Mouse (Mus musculus) liver, postnatal 0 days (tissue): ENCODE results near the gene Esr2. TPM values are rescaled to one million over a fixed set of nuclear protein-coding genes. Genes with fewer than 3 reads are reported as not detected.

Experiments used
- ATAC-seq: fragments of 200-750 bp; cut with Nextera tagmentation; 2 replicates; pipeline ENCODE4 v1.8.0; 2017; ENCODE audit warnings: mild to moderate bottlenecking, moderate library complexity
- DNase-seq: peaks from one replicate; pipeline ENCODE4 v3.0.0-alpha.2; 2016
- H3K27ac ChIP-seq: fragments of 300-500 bp; sonication (generic); 2 replicates; pipeline ENCODE4 v1.5.1; 2014; ENCODE audit warnings: antibody characterized with exemption, moderate library complexity, mild to moderate bottlenecking, low read depth
- H3K27me3 ChIP-seq: fragments of 300-500 bp; sonication (generic); 2 replicates; pipeline ENCODE4 v1.6.1; 2014; ENCODE audit warnings: low read length, control low read depth, mixed read lengths; ENCODE audit not compliant: insufficient read depth
- H3K36me3 ChIP-seq: fragments of 300-500 bp; sonication (generic); replicated peaks from 2 replicates; pipeline ENCODE4 v1.6.1; 2014; ENCODE audit warnings: mild to moderate bottlenecking, control low read depth, low read length, moderate library complexity, mixed read lengths; ENCODE audit not compliant: insufficient read depth
- H3K4me1 ChIP-seq: fragments of 300-500 bp; sonication (generic); 2 replicates; pipeline ENCODE4 v1.6.1; 2014; ENCODE audit warnings: antibody characterized with exemption, mild to moderate bottlenecking, control low read depth; ENCODE audit not compliant: insufficient read depth
- H3K4me2 ChIP-seq: fragments of 300-500 bp; sonication (generic); 2 replicates; pipeline ENCODE4 v1.6.1; 2014; ENCODE audit warnings: low read depth, mild to moderate bottlenecking, low read length, moderate library complexity, mixed read lengths
- H3K4me3 ChIP-seq: fragments of 300-500 bp; sonication (generic); 2 replicates; pipeline ENCODE4 v1.5.1; 2014; ENCODE audit warnings: low read depth, low read length
- H3K9ac ChIP-seq: fragments of 300-500 bp; sonication (generic); replicated peaks from 2 replicates; pipeline ENCODE4 v1.6.1; 2014; ENCODE audit warnings: mild to moderate bottlenecking, moderate library complexity
- H3K9me3 ChIP-seq: fragments of 300-500 bp; sonication (generic); 2 replicates; pipeline ENCODE4 v1.6.1; 2016; ENCODE audit warnings: mild to moderate bottlenecking, control low read depth, low read length, mixed read lengths
- CTCF ChIP-seq: sonication (generic); IDR thresholded peaks from 2 replicates; pipeline ENCODE4 v1.5.1; 2016; ENCODE audit warnings: antibody characterized with exemption, low read depth
- EP300 ChIP-seq: IDR thresholded peaks from 2 replicates; pipeline ENCODE4 v1.6.1; 2016; ENCODE audit warnings: antibody characterized with exemption, low read depth, mild to moderate bottlenecking
- WGBS: fragments of 180-500 bp; shearing (Covaris S2); extraction: QIAGEN DNeasy Blood & Tissue Kit; methylation state at CpG from one replicate; pipeline ENCODE4 v1.1.7; 2014; ENCODE audit not compliant: insufficient replicate concordance; 5-methylcytosine and 5-hydroxymethylcytosine counted together
- polyA plus RNA-seq: library from polyadenylated mRNA; unstranded; fragments of >200 nt; fragmentation: Nextera tagmentation; extraction: Ambion mirVana; gene quantifications from 2 replicates; pipeline ENCODE4 v1.2.1, GENCODE M21; 2015

Gene Esr2
- polyA plus RNA-seq, 1 experiment from 2014 or later: not detected

DNA sequence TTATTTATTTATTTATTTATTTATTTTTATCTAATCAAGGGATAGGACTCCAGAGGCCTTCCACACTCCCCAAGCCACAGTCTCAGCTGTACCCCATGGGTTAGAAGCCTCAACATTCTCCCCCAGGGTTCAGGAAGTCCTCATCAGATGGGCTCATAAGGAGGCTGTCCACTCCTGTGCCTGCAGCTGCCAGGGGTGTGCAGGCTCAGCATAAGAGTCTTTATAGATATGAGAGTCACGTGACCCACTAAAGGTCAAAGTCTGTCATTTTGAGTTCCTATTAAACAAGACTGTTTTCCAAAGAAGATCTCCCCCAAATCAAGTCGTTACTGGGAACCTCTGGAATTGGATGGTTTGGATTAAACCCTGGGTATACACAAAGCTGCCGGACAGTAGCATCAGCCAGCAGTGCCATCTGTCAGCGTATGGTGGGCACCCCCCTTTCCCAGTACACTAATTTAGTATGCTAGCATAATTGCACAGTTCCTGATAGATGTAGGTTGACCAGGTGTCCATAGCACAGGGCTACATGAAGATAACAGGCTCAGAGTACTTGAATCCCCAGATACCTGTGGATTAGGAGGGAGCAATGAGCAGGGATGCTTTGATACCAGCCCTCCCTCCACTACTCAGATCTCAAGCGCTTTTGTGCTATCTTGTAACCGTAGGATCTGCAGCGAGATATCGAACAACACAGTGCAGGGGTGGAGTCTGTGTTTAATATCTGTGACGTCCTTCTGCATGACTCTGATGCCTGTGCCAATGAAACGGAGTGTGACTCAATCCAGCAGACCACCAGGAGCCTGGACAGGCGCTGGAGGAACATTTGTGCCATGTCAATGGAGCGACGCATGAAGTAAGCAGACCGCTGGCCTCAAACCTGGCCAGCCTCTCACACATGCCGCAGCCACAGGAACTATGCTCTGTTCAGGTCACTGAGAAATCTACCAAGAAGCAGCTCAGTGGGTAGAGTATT, 83.2 kb downstream of the Esr2 start:
- no peak overlapping the region for H3K4me3 ChIP-seq
- WGBS: 83% methylated on average over 15 of the region's 15 CpGs
- H3K27ac ChIP-seq: no peak overlapping the region
- no peaks in the 10 kb centered on the region for H3K4me1 ChIP-seq
- ATAC-seq (no peak), DNase-seq (no peak)
- H3K9ac ChIP-seq: no peak overlapping the region
- H3K4me2 ChIP-seq: no peak overlapping the region
- TF ChIP-seq CTCF (no peak), EP300 (no peak)
- H3K36me3 ChIP-seq: peaks cover 16% of the 10 kb centered on the region
- H3K27me3 ChIP-seq: no peaks in the 10 kb centered on the region
- no peaks in the 10 kb centered on the region for H3K9me3 ChIP-seq

DNA sequence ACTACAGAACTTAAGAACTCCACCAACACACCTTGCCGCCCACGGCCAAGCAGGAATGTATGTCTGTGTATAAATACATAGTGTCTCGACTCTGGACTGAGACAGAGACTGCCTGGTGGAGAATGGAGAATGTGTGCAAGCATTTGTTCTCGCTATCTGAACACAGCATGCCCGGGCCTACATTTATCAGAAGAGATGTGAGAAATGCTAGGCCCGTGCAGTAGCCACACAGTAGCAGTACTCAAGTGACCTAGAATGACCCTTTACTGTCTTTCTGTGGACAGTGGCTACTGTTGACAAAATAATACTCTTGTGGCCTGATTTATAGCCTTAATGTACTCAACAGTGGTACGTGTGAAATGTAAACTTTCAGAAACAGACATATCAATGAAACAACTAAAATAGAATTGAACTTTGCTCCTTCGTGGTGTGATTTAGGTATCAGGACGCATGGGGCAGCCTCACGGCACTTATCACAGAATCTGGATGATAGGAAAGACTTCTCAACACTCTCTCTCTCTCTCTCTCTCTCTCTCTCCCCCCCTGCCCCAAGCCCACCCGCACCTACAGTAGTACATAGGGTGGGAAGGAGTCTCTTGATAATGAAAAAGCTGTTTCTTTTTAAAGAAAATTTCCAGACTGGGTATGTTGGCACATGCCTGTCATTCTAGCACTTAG, 84.1 kb downstream of the Esr2 start:
- Histone ChIP-seq H3K27ac (no peak overlapping the region), H3K27me3 (no peaks in the 10 kb centered on the region), H3K9me3 (no peaks in the 10 kb centered on the region), H3K4me1 (no peaks in the 10 kb centered on the region), H3K36me3 (peaks cover 12% of the 10 kb centered on the region), H3K9ac (no peak overlapping the region), H3K4me3 (no peak overlapping the region), H3K4me2 (no peak overlapping the region)
- no peak for TF ChIP-seq EP300
- TF ChIP-seq CTCF: no peak
- no peak for DNase-seq
- no peak for ATAC-seq
- 77% methylated on average over 11 of the region's 11 CpGs for WGBS

DNA sequence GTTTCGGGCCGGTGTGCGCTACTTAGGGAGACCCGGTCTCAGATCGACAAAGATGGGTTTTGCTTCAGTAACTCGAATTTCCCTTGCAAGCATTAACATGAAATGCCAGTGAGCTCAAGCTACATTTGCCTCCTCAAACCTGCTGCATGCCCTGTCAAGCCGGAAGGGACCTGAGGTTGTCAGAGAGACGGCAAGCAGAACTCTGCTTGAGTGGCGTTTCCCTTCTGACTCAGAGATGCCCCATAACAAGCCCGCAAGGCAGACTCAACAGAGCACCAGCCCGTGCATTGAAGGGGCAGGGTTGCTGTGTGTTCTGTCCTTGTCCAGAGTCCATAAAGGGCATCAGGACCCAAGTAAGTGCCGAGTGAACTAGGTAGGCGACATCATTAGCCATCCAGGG, 90.0 kb downstream of the Esr2 start:
- Histone ChIP-seq H3K27me3 (no peaks in the 10 kb centered on the region), H3K27ac (no peak overlapping the region), H3K4me3 (no peak overlapping the region), H3K9me3 (no peaks in the 10 kb centered on the region), H3K4me2 (no peak overlapping the region), H3K4me1 (no peaks in the 10 kb centered on the region), H3K36me3 (no peaks in the 10 kb centered on the region; the same call in 1 of the 2 replicates), H3K9ac (no peak overlapping the region)
- no peak for TF ChIP-seq EP300
- no peak for TF ChIP-seq CTCF
- DNase-seq (no peak), ATAC-seq (no peak)
- WGBS: 67% methylated on average over 13 of the region's 13 CpGs

DNA sequence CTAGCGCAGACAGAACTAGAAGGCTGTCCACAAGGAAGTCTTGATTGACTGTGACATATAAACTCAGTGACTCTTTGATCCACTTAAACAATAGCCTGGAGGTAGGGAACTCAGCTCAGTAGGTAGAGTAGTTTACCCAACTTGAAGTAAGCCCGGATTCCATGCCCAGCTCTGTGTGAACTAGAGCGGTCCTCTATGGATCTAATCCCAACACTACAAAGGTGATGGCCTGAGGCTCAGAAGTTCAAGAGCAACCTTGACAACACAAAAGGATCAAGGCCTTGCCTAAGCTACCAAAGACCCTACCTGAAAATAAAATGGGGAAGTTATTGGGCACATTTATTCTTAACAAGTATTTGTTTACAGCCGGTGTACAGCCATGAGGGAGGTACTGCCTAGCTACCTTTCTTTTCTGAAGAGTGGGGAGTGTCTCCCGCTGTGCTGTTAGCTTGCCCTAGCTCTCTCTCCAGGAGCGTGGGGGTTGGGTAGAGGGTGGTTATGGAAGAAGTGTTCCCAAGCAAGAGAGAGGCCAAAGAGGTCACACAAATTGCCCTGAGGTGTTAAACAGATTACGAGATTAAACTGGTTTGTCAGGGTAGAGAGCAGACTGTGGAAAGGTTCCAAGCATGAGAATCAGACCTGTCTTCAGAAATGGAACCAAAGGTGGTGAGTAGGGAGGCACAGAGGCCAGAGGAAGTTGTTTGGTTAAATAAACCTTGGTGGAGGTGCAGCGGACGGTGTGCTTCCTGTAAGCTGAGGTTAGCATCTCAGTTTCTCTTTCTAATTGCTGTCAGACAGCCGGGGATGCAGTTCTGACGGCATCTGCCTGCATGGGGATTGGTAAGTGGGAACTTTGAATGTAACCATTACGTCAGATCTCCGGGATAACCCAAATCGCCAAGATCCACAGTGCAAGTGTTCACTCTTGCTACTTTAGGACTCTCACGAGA, 90.8 kb downstream of the Esr2 start:
- DNase-seq (no peak), ATAC-seq (no peak)
- Histone ChIP-seq H3K27ac (no peak overlapping the region), H3K4me1 (0 out of 2 replicates have a peak, but pooled peaks cover 2% of the 10 kb centered on the region), H3K9me3 (no peaks in the 10 kb centered on the region), H3K4me2 (no peak overlapping the region), H3K27me3 (no peaks in the 10 kb centered on the region), H3K4me3 (no peak overlapping the region), H3K36me3 (no peaks in the 10 kb centered on the region; the same call in 1 of the 2 replicates), H3K9ac (no peak overlapping the region)
- 59% methylated on average over 15 of the region's 15 CpGs for WGBS
- TF ChIP-seq CTCF: no peak
- TF ChIP-seq EP300: no peak

DNA sequence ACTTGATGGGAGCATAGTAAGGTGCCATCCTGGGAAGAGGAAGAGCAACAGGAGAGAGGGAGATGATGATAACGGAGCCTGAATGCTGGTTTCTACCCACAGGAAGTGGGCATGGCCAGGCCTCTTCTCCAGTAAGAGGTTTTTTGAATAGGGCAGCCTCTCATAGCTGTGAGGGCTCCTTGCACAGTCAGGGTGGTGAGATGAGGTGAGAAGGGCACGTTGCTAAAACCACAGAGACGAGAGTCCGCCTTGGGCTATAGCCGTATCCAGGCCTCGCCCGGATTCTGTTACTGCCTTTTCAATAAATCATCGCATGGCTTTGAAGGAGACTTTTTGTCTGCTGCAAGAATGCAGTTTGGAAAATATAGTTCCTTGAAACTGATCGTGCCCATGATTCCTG, 92.0 kb downstream of the Esr2 start:
- H3K9ac ChIP-seq: no peak overlapping the region
- no peak for DNase-seq
- no peak overlapping the region for H3K27ac ChIP-seq
- no peak for ATAC-seq
- H3K9me3 ChIP-seq: no peaks in the 10 kb centered on the region
- H3K27me3 ChIP-seq: no peaks in the 10 kb centered on the region
- no peak overlapping the region for H3K4me3 ChIP-seq
- WGBS: 52% methylated on average over 9 of the region's 9 CpGs
- H3K4me2 ChIP-seq: no peak overlapping the region
- 0 out of 2 replicates have a peak, but pooled peaks cover 2% of the 10 kb centered on the region for H3K4me1 ChIP-seq
- no peaks in the 10 kb centered on the region for H3K36me3 ChIP-seq
- TF ChIP-seq EP300 (no peak), CTCF (no peak)
